Mouse (Mus musculus): ENCODE results near the gene 4930564D02Rik. TPM values are rescaled to one million over a fixed set of nuclear protein-coding genes. Genes with fewer than 3 reads are reported as not detected.

The 4930564D02Rik gene
- total RNA-seq, 2 experiments from 2014 or later = not detected

DNA sequence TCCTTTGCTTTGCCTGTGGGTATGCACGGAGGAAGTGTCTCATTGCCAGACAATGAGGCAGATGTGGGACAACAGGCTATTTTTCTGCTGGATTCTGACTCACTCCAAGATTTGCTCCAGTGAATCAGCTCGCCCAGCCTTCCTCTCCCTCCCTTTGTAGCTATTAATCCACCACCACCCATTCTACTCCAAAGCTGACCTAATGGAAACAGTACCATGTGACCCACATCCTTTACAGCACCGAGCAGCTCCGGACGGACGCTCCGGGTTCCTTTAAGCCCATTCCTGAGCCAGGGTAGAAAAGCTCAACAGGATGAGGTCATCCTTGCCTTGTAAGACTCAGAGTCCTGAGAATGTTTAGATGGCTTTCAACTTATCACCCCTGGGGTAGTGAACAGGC lies 11.7 kb upstream of the 4930564D02Rik start:
- DNase-seq = peak; percentile 33
- intact Hi-C loops (cut with DNase I; ENCODE audit: low total_unique reads) = no loop called here

DNA sequence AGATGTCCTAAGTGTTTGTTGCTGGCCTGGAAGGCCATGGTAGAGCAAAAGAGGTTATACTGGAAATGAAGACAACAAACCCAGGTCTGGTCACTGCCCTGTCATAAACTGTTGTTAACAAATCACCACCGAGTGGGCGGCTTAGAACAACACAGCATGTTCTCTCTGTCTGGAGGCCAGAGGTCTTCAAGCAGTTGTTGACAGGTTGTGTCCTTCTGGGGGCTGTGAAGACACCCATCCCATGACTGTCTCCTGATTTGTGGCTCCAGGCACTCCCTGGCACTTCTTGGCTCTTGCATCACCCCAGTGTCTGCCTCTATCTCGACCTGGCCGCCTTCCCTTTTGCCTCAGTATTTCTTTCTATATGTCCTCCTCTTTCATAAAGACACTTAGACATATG lies 11.0 kb upstream of the 4930564D02Rik start:
- intact Hi-C loops (cut with DNase I; ENCODE audit: low total_unique reads) = no loop called here
- DNase-seq = no peak

DNA sequence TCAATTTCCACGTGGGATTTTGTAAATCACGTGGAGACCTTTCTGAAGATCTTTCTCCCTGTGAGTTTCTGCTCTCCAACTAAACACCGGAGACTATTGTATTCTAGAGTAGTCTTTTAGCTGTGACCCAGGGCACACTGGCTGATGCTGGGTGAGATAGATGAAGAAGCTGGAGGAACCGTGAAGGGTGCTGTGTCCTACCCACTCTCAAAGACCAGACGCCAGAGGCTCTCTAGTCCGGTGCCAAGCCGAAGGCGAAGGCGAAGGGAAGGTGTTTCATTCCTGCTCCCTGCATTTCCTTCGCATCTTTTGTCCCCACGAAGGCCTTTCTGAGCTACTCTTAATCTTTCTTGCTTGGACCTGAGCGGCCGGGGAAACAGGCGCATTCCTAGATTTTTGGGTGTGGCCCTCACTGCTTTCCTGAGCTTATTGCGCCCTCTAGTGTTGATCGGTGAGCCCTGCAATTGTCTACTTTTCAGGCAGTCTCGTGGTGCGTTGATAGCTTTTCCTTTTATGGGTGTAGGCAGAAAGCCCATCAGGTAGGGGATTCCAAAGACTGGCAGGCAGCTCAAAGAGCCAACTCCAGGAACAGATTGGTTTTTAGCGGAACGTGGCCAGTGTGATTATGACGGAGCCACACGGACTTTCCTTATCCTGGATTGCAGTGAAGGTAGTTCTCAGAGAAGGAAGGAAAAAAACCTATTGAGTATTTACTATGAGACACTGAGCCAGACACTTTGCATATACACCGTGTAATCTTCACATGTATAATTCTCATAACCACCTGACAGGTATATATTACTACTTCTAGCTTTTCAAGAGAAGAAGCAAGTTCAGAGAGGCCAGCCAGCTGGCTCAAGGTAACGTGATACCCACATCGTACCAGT lies 7.8 kb upstream of the 4930564D02Rik start:
- peak; percentile 76 for DNase-seq
- intact Hi-C loops (cut with DNase I; ENCODE audit: low total_unique reads) = no loop called here

- intact Hi-C loops (cut with DNase I; ENCODE audit: low total_unique reads) = loop anchor here (2.0 to 10.0 kb wide), 2 partner anchors 71 to 285 kb away; no protein-coding TSS in a partner anchor
- no peak for DNase-seq
Measured at GRCm38 (mm10) chr3:105059911-105060310, 6.7 kb upstream of the 4930564D02Rik start.

DNA sequence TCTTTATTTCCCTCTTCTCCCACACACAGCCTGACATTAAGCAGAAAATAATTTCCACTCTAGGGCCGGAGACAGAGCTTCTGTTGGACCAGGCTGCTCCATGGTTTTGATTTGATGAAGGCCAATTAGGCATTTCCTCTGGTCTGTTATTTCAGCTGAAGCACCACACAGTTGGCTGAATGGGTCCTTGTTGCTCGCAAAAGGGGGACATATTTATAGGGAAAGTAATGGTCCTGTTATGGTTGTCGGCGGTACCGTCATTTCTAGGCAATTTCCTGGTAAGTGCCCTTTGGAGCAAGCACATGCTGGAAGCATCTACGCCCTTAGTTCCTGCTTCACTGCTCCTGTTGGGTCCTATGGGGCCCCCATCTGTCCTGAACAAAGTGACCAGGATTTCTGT lies 5.7 kb upstream of the 4930564D02Rik start:
- intact Hi-C loops (cut with DNase I; ENCODE audit: low total_unique reads) = loop anchor here (2.0 to 10.0 kb wide), 2 partner anchors 72 to 286 kb away; no protein-coding TSS in a partner anchor
- no peak for DNase-seq

DNA sequence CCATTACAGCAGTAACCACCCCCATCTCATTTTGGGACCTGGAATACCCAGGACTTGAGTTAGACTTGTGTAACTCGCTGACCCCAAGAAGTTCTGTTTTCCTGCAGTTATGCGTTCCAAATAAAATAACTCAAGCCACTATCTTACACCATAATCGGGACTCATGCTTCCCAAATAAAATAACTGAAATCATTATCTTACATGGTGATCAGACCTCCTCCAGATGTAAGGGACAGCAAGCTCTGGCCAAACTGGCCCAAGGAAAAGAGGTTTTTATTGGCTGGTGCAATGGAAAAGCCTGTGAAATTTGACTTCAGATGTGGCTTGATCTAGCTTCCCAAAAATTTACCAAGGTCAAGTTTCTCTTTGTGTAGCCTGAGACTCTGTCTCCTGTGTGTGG lies 5.1 kb upstream of the 4930564D02Rik start:
- DNase-seq = no peak
- intact Hi-C loops (cut with DNase I; ENCODE audit: low total_unique reads) = loop anchor here (2.0 to 10.0 kb wide), 2 partner anchors 73 to 287 kb away; no protein-coding TSS in a partner anchor

DNA sequence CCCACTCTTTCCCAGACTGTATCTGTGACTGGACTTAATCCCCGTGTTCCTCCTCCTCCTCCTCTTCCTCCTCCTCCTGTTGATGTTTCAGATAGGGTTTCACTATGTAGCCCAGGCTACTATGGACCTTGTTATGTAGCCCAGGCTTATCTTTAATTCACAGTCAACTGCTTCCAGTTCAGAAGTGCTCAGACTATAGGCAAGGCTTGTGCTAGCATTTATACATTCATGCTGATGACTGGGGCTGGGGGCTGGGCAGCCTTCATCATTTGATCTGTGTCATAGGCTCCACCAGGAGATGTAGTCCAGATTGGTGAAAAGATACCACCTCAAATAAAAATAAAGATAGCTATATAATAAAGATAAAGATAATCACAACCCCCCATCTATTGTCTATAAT lies 4.7 kb upstream of the 4930564D02Rik start:
- no peak for DNase-seq
- intact Hi-C loops (cut with DNase I; ENCODE audit: low total_unique reads) = loop anchor here (2.0 to 10.0 kb wide), 2 partner anchors 73 to 287 kb away; no protein-coding TSS in a partner anchor

- intact Hi-C loops (cut with DNase I; ENCODE audit: low total_unique reads) = loop anchor here (10.0 kb wide), 1 partner anchor 288 kb away; no protein-coding TSS in a partner anchor
- no peak for DNase-seq
Measured at GRCm38 (mm10) chr3:105062676-105063075, 4.0 kb upstream of the 4930564D02Rik start.

DNA sequence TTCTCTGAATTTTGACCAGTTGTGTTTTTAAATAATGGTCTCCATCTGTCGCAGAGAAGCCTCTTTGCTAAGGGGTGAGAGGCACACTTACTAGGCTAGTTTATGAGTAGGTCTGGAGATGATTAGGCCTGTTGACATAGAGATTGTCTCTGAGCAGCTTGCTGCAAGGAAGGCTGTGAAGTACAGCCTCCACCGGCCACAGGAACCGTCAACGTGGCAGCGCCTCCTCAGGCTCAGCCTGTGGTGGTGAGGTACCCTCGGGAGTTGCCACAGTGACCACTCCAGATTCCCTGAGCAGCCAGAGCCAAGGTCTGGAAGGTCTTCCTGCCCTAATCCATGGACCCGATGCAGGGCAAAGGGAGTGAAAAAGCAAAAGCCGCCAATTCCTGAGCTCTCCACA lies 3.9 kb downstream of the 4930564D02Rik start:
- no peak for DNase-seq
- intact Hi-C loops (cut with DNase I; ENCODE audit: low total_unique reads) = no loop called here

GRCm38 (mm10) chr3:105071251-105071650 lies 4.6 kb downstream of the 4930564D02Rik start:
- intact Hi-C loops (cut with DNase I; ENCODE audit: low total_unique reads) = no loop called here
- no peak for DNase-seq

DNA sequence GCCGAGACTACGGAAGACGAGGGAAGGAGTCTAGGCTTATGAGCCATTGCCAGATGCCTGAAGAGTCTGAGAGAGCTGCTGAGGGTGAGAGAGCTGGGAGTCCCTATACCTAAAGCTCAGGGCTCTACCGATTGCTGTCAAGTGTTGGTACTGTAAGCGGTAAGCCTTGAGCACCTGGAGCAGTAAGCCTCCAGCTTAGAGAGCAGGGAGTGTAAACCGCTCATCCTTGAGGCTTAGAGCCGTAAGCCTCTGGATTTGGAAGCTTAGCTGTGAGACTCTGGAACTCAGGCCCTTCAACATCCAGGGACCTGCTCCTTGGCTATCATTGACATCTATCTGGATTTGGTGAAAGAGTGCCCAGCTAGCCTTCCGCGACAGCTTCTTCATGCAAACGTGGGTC lies 5.9 kb downstream of the 4930564D02Rik start:
- intact Hi-C loops (cut with DNase I; ENCODE audit: low total_unique reads) = no loop called here
- no peak for DNase-seq

DNA sequence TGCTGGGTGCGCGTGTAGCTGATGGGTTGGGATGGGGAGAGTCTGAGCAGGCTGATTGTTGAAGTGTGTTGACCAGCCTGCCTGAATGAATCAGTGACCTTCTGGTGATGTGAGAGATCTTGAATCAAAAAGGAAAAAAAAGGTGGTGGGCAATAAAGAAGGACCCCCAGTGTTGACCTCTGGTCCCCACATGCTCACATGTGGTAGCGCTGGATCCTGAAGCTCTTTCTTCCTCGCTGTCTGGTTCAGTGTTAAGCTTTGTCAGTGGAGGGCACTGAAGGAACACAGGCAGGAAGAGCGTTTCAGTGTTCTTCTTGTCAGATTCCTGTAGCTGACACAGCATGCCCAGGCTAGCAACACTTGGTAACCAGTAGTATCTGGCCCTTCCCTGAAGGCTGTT lies 9.2 kb downstream of the 4930564D02Rik start:
- no peak for DNase-seq
- intact Hi-C loops (cut with DNase I; ENCODE audit: low total_unique reads) = no loop called here

DNA sequence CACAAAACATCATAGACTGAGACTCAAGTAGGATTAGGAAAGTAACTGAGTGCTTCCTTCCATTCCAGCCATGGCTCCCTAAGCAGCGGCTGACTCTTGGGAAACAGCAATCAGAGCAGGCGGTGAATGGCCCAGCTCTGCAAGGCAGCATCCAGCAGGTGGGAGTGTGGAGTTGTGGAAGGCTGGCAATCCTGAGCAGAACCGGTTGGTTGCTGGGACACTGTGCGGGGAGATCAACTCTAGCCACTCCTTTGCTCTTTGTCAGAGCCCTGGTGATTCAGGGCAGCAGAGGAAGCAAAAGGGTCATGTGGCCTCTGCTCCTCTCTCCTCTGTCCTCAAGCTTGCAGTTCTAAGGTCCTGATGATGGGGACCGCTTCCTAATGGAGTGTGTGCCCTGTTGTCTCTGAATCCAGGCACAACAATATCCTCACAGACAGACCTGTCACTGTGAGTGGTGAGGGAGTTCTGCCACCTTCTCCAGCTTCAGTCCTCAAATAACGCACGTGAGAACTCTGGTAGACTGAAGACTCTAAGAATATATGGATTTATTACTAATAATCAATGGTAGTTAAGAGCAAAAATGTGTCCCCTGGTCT lies 11.7 kb downstream of the 4930564D02Rik start:
- DNase-seq = peak; percentile 79
- intact Hi-C loops (cut with DNase I; ENCODE audit: low total_unique reads) = no loop called here

GRCm38 (mm10) chr3:105087344-105087743 lies 20.7 kb downstream of the 4930564D02Rik start:
- DNase-seq = no peak
- intact Hi-C loops (cut with DNase I; ENCODE audit: low total_unique reads) = no loop called here

DNA sequence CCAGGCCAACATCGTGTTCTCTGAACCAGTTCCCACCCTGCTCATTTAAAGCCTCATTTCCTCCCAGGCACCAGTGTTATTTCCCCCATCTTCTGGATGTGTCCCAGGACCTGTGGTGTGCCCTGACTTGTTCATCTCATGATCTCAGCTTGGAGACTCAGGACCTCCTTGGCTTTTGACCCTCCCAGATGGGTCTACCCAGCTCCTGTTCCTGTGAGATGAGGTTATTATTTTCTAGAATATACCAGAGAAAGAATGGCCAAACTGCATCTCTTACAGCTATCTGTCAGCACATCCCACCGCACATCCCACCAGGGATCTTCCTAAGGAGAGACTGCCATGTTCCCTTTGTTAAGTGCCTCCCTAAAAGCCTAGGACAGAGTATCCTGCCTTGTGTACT lies 22.0 kb downstream of the 4930564D02Rik start:
- no peak for DNase-seq
- intact Hi-C loops (cut with DNase I; ENCODE audit: low total_unique reads) = no loop called here

GRCm38 (mm10) chr3:105090147-105090546 lies 23.5 kb downstream of the 4930564D02Rik start:
- intact Hi-C loops (cut with DNase I; ENCODE audit: low total_unique reads) = no loop called here
- no peak for DNase-seq

DNA sequence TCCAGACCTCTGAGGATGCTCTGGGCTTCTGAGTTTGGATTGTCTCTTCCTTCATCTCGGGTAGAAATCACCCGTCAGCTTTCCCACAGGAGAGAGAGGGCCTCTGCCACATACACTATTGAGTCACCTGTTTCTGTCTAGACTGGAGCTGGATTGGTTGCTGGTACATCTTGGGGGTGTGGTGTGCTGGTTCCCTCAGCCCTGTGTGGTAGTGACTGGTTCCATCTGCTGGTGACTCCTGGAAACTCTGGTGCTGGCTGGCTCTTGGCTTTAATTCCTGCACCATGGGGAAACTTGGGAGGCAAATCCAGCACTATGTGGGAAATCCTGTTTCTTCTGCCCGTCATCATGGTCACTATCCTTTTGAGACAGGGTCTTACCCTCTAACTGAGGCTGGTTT lies 24.3 kb downstream of the 4930564D02Rik start:
- intact Hi-C loops (cut with DNase I; ENCODE audit: low total_unique reads) = no loop called here

DNA sequence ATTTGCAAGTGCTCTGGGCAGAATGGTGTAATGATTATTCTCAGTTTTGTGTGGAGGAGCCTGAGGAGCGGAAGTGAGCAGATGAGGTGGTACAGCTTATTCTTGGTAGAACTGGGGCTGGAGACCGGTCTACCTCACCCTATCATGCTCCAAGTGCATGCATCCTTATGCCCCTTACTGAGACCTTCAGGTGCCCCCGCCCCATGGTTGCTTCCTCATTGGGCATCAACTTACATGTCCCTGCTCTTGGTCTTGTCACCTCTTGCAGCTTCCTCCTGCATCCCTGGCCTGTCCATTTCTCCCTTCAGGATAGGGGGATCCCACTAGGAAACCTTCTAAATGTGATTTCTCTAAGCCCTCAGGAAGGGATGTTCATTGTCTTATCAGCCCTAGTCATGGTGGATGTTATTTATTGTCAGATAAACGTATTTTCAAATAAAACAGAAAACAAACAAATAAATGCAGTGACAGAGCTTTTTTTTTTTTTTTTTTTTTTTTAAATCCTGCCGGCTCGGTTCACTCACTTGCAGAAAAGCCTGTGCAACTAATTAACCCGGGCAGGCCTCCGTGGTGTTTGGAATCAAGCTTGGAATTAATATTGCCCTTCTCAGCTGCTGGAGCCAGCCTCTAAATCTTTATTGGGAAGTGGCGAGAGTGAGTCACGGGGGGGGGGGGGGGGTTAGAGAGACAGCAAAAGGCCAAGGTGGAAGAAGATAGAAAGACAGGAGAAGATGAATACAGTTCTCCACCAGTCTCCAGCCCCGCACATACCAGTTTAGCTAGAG lies 26.3 kb downstream of the 4930564D02Rik start:
- no peak for DNase-seq
- intact Hi-C loops (cut with DNase I; ENCODE audit: low total_unique reads) = no loop called here

More for the DNA sequence above, 24.3 kb downstream of the 4930564D02Rik start:
- DNase-seq = peak; percentile 34

DNA sequence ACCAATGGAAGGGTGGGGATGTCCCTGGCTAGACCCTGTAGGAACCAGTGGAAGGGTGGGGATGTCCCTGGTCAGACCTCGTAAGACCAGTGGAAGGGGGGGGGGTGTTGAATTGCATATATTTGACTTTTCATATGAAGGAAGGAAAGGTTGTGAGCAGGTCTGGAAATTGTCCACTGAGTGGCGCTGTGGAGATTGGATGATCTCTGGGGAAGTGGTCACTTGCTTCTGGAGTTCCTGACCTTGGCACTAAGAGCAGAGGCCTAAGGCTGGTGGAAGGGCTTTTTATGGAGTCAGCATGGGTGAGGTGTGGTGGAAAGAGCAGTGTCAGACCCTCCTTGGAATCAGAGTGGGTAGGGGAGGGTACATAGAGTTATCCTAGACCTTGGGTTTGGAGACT lies 27.8 kb downstream of the 4930564D02Rik start:
- intact Hi-C loops (cut with DNase I; ENCODE audit: low total_unique reads) = no loop called here

GRCm38 (mm10) chr3:105095026-105095425 lies 28.4 kb downstream of the 4930564D02Rik start:
- intact Hi-C loops (cut with DNase I; ENCODE audit: low total_unique reads) = no loop called here
- DNase-seq = no peak

More for the DNA sequence above, 27.8 kb downstream of the 4930564D02Rik start:
- no peak for DNase-seq

Data from gastrocnemius, postnatal 14 days (tissue).